Mouse (Mus musculus) hindlimb bud, embryonic 11.5 days (tissue): ENCODE measurements at regions not wholly inside any gene's neighbourhood (a gene's known extent, or its start where the extent isn't known, plus 50 kb on each side); places are given as distances from the start of the nearest gene placed in this dataset.

ENCODE experiments used
- DNase-seq: peaks from one replicate; pipeline ENCODE4 v3.0.0-alpha.2; 2012; ENCODE audit warnings: low read depth, low spot score; ENCODE audit errors: extremely low spot score

DNA sequence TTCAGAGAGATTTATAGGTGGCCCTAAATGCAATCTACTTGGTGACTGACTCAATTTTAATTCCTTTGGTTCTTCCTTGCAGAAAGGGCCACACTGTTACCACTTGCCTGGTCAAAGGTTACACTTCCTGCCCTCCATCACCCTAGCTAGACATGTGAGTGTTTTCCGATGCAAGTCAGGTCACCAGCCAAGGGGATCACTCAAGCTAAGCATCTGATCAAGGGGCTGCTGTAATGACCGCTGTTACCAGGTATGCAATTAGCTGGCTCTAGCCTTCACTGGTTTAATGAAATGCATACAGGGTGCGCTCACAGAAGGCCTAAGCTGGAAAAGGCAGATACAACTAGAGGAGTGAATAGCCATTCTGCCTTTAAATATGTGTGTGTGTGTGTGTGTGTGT lies 105.1 kb downstream of the Mtx2 start:
- DNase-seq: peak; percentile 63

DNA sequence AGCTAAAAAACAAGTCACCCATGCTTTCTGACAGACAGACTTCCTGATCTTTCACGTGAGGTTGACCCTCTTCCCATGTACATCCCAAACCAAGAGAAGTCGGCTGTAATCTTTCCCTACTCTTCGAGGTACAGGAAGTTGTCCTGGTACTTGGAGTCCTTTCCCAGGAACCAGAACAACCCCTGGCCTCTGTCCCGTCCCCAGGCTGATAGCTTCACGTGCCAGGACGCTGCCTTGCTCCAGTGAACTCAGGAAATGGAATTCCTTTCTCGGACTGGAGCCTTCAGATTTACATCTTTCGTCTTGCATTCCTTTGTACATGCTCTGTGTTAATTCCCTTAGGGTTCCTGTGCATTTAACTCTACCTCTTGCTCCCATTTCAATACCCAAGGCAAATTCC lies 107.6 kb downstream of the Mtx2 start:
- DNase-seq: no peak

DNA sequence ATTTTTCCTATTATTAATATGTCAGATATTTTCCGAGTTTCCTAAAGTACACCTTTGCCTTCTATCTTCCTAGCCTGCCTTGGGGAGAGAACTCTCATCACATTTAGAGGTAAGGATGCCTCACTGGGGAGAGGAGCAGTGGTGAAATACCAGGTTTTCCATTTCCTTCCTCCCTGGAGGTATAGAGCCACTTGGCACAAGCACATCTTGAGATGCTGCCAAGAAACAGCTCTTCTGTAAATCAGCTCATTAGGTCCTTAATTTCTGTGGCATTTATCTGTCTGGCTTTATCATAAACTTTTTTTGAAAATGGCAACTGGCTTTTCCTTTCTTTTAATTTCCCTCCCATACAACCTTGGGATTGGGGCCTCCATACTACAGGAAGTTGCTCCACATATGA lies 108.2 kb downstream of the Mtx2 start:
- no peak for DNase-seq

DNA sequence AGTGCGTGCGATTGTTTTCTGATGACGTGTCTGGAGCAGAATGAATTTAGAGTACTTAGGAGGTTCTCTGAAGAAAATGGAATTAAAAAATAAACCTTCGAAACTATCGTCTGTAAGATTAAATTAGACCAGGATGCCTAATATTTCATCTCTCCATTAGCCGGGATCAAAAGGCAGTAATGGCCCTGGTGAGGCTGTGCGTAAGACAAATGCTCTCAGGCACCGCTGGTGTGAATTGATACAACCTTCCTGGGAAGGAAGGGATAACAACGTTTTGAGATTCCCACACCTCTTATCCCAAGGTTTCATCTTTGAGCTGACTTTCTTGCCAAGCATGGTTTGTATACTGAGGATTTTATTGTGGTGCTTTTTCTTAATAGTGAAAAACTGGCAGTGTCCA lies 113.1 kb downstream of the Mtx2 start:
- no peak for DNase-seq

GRCm38 (mm10) chr2:74941966-74942365 lies 116.4 kb downstream of the Mtx2 start:
- no peak for DNase-seq

DNA sequence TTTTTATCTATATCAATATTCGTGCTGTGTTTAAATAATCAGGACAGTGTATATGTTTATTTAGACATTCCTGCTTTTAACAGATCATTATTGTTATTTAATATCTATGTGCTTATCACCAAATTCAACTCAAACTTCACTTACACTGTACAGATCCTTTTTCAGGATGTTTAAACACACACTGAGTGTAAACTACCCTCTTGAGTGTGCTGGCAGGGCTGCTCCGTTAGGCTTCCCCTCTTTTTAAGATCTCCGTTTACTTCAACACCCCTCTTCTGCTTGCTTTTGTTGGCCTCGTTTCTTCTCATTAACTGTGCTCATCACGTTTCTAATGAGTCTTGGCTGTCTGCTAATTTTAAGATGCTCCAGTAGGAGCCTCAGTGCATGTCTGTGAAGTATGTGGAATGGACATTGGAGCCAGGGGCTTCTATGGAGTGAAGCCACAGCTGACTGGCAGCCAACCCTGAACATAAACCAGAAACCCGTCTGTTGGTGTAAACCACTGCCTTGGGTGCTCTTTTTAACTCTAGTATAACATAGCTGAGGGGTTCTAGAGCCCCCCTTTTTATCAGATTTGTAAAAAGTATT lies 117.1 kb downstream of the Mtx2 start:
- DNase-seq: no peak

DNA sequence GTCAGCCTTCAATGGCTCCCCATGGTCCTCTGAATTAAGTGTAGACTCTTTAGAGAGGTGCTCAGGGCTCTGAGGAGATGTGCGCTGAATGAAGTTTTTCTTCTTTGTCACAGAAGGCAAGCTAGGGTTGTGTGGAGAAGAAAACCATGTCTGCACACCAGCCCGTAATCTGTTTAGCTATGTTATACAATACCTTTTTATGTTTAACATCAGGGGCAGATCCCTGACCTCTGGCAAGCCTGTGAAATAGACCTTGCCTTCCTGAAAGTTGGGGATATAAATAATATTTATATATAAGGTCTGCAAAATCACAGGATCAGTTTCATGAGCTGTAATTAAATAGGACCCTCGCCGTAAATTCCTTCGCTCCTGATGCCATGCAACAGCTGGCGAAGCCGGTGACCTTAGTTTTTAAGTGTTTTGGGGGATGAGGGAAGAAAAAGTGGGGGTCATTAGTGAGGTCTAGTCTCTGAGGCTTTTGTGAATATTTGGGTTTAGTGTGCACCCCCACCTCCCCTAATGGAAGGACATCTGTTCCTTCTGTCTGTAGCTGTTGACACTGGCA lies 119.7 kb downstream of the Mtx2 start:
- no peak for DNase-seq

DNA sequence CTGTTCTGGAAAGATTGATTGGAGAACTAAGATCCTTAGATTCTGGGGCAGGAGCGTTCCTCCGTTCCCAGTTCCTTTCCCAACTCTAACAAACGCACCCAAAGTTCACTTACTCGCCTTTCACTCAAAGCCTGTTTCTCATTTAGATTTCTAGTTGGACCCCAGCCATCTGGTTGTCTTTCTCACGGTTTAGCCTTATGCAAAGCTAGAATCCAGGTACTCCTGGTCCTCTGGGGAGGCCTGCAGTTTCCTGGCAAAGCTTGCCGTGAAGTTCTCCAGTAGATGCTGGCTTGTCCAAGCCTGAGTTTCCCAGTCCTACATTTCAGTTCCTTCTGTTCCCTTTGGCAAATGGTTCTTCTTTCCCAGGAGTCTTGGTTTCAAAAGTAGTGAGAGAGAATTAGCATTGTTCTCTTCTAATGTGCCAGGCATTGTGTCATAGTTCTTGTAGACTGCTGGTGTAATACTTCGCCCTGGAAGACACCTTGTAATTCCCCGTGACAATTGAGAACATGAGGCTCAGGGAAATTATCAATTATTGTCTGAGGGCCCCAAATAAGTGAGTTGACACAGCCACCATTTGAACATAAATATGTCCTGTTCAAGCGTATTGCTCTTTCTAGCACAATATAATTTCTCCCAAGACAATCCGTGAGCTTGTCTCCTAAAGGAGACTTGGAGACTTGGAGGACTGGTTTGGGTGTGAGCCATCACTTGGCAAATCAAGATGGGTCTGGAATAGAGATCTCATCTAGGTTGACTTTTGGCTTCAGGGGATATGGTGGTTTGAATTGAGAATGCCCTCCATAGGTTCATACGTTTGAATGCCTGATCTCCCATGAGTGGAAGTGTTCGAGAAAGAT lies 126.0 kb downstream of the Mtx2 start:
- DNase-seq: no peak

GRCm38 (mm10) chr2:74954101-74954500 lies 128.5 kb downstream of the Mtx2 start:
- DNase-seq: no peak

- no peak for DNase-seq
Measured at GRCm38 (mm10) chr2:74955281-74956128, 129.9 kb downstream of the Mtx2 start.

DNA sequence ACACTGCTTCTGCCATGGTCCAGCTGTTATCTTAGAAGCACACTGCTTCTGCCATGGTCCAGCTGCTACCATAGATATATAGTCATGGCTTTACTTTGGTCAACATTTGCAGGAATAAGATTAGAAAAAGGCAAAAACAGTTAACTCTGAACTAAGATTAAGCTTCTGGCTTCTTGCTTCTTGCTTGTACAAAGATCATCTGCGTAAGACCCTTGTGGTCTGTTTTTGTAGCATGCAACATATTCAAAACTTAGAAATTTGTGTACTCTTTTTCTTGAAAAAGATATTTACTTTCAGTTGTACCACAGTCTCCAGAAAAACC lies 130.5 kb downstream of the Mtx2 start:
- no peak for DNase-seq

DNA sequence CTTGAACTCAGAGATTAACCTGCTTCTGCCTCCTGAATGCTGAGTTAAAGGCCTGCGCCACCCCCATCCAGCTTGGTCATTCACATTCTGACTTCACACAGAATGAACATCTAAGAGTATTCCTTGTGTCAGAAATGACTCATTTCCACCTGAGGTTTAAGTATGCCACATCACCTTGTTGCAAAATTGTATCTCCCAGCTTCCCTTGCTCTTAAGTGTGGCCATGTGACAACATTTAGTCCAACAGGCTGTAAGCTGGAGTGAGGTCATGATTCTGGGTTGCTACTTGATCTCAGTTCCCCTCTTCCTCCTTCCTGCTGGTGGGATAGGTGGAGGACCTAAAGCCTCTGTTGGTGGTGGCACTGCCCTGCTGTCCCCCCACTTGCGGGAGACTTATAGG lies 131.0 kb downstream of the Mtx2 start:
- no peak for DNase-seq

DNA sequence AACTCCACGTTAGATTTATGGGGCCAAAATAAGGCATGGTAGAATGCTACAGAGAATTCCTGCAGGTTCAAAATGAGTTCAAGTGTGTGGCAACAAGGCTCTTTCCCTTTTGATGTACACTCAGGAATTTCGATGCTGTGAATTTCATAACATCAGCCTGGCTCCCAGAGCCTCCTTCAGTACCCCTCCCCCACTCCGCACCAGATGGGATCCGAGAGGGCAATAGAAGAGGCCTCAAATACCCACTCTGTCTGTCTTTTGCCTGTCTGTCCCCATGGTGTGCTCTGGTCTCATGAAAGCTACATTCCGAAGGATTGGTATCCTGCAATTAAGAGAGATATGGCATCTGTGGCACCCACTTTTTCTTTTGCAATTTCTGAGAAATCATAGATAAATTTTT lies 134.3 kb downstream of the Mtx2 start:
- no peak for DNase-seq

DNA sequence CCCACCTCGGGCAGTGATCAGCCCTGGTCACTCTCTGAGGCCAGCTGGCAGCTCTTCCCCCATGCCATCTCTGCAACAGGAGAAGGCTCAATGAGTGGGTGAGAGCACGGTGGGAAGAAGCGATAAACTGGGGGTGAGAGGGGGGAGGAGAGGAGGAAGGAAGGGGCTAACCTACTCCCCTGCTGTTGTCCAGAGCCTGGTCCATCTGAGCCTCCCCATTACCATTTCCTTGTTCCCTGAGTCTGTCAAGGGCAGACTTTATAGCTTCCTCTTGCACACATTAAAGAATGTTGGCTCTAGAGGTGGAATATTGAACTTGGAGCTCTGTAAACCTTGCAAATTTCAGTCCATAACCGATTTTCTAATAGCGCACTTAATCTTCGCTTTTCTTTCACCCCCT lies 136.8 kb downstream of the Mtx2 start:
- DNase-seq: no peak

DNA sequence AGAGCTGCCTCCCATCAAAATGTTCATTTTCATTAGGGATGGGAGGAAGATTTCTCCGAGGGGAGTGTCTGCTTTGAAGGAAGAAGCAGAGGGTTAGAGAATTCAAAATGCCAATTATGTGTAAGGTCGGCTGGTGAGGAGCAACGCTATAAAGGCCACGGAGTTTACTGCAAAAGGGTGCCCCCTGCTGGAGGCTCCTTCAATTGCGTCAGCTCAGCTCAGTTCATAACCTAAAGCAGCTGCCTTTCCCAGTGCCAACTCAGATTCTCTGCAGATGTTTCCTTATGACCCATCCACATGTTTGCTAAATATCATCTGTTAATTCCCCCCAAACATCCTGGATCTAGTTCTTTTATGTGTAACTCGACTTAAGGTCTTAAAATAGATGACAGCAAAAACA lies 138.8 kb downstream of the Mtx2 start:
- peak; percentile 94 for DNase-seq

- DNase-seq: no peak
Measured at GRCm38 (mm10) chr2:74964980-74965379, 139.4 kb downstream of the Mtx2 start.

DNA sequence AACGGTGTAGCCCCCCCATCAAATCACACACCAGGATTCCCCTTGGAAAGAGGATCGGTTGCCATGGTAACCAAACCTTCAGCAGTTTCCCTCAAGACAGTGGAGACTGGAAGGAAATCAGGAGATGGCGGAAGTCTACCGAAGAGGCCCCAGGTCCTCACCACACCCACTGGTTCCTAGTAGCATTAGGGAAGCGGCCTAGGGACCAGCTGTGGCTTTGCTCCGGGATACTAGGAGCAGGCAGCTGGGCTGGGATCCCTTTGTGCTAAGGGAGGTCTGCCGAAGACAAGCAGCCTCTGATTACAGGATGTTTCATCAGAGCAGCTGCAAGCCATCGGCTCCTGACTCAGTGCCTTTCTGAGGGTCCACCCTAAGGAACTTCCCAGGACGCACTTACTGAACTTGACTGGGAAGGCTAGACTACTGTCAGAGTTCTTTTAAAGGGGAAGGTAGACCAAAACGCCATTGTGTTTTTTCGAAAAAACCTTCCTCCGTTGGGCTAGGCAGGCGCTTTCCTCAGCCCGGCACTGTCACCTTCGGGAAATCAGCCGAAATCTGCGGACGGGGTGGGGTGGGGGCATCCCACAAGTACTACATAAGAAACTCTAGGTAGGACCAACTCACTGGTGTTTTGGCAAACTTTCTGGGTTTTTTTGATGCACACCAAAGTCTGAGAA lies 139.9 kb downstream of the Mtx2 start:
- no peak for DNase-seq

DNA sequence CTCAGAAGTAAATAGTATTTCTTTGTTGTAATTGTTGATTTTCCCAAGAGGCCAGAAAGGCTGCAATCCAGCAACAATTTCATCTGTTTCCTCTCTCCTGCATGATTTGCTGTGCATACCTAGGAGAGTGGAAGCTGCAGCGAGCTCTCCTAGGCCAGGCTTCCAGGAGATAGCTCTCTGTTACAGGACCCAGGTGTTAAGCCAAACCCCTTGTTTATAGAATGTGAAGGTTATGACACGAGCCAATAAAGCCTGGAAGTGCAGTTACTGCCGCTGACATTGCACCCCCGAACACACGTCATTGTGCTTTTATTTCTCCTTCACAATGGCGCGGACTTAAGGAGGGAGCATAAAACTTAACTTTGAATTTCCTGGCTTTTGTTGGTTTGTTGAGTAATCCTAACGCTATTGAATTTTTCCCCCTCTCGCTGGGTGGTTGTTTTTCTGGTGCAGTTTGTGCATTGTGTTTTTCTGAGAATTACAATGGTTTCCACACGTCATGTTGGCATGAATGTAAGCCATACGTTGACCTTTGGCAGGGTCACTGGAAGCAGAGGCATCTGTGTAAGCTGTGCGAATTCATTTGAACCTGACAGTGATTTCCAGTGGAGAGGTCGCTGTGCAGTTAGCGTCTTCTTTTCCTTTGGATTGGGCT lies 145.1 kb downstream of the Mtx2 start:
- peak; percentile 63 for DNase-seq

DNA sequence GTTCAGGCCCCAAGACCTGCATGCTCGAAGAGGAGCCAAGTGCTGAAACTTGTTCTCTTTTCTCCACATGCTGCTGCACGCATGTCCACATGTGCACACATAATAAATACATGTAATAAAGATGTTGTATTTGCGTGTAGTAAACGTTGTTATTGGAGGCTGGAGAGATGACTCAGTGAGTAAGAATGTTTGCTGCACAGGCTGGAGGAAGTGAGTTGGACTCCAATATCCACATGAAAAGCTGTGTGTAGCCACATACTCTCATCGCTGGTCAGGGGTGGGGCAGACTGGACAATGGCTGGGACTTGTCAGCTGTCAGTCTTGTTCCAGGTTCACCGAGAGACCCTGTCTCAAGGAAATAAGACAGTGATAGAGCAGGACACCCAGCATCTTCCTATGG lies 147.8 kb downstream of the Mtx2 start:
- DNase-seq: no peak

- no peak for DNase-seq
Measured at GRCm38 (mm10) chr2:74974595-74975325, 149.2 kb downstream of the Mtx2 start.
